Mouse (Mus musculus): ENCODE results near the gene Fcna. TPM values are rescaled to one million over a fixed set of nuclear protein-coding genes. Genes with fewer than 3 reads are reported as not detected.

Gene Fcna
- polyA plus RNA-seq, 1 experiment from 2014 or later: 1.4 TPM

GRCm38 (mm10) chr2:25584856-25585255, 43.0 kb downstream of the Fcna start:
- Histone ChIP-seq H3K27ac (ENCODE audit: low read length) (no peak overlapping the region), H3K4me3 (ENCODE audit: low read depth, low read length) (no peak overlapping the region), H3K27me3 (ENCODE audit: control insufficient read depth, insufficient read depth, low read length) (peaks cover 8% of the 10 kb centered on the region), H3K4me1 (ENCODE audit: control insufficient read depth, insufficient read depth, low read length) (peaks cover 8% of the 10 kb centered on the region), H3K36me3 (ENCODE audit: control insufficient read depth, insufficient read depth, low read length) (peaks cover 53% of the 10 kb centered on the region), H3K4me2 (replicated peaks; ENCODE audit: low read depth, low read length) (no peak overlapping the region), H3K9ac (replicated peaks; ENCODE audit: low read depth, low read length) (no peak overlapping the region), H3K9me3 (ENCODE audit: control insufficient read depth, low read depth, low read length) (no peaks in the 10 kb centered on the region)
- ATAC-seq (ENCODE audit: insufficient number of reproducible peaks, insufficient read depth, low FRiP score, low read depth): no peak
- 86% methylated on average over 4 of the region's 4 CpGs for WGBS

- Histone ChIP-seq H3K9ac (replicated peaks; ENCODE audit: low read depth, low read length) (no peak overlapping the region), H3K4me1 (ENCODE audit: control insufficient read depth, insufficient read depth, low read length) (peaks cover 14% of the 10 kb centered on the region), H3K27ac (ENCODE audit: low read length) (no peak overlapping the region), H3K36me3 (ENCODE audit: control insufficient read depth, insufficient read depth, low read length) (peaks cover 48% of the 10 kb centered on the region), H3K27me3 (ENCODE audit: control insufficient read depth, insufficient read depth, low read length) (peaks cover 15% of the 10 kb centered on the region), H3K9me3 (ENCODE audit: control insufficient read depth, low read depth, low read length) (no peaks in the 10 kb centered on the region), H3K4me3 (ENCODE audit: low read depth, low read length) (no peak overlapping the region), H3K4me2 (replicated peaks; ENCODE audit: low read depth, low read length) (no peak overlapping the region)
- ATAC-seq (ENCODE audit: insufficient number of reproducible peaks, insufficient read depth, low FRiP score, low read depth): no peak
- 91% methylated on average over 3 of the region's 3 CpGs for WGBS
These were observed 43.7 kb downstream of the Fcna start for GRCm38 (mm10) chr2:25584152-25584551.

- Histone ChIP-seq H3K36me3 (ENCODE audit: control insufficient read depth, insufficient read depth, low read length) (peaks cover 46% of the 10 kb centered on the region), H3K27ac (ENCODE audit: low read length) (no peak overlapping the region), H3K27me3 (ENCODE audit: control insufficient read depth, insufficient read depth, low read length) (peaks cover 19% of the 10 kb centered on the region), H3K4me2 (replicated peaks; ENCODE audit: low read depth, low read length) (no peak overlapping the region), H3K9me3 (ENCODE audit: control insufficient read depth, low read depth, low read length) (no peaks in the 10 kb centered on the region), H3K9ac (replicated peaks; ENCODE audit: low read depth, low read length) (no peak overlapping the region), H3K4me3 (ENCODE audit: low read depth, low read length) (no peak overlapping the region), H3K4me1 (ENCODE audit: control insufficient read depth, insufficient read depth, low read length) (peaks cover 16% of the 10 kb centered on the region)
- ATAC-seq (ENCODE audit: insufficient number of reproducible peaks, insufficient read depth, low FRiP score, low read depth): no peak
- WGBS: 58% methylated on average over 4 of the region's 4 CpGs
These were observed 44.3 kb downstream of the Fcna start for GRCm38 (mm10) chr2:25583571-25583970.

- H3K4me3 ChIP-seq (ENCODE audit: low read depth, low read length): no peak overlapping the region
These were observed 44.7 kb downstream of the Fcna start for GRCm38 (mm10) chr2:25583120-25583481.

GRCm38 (mm10) chr2:25582466-25583119, 45.2 kb downstream of the Fcna start:
- no peak overlapping the region for H3K27ac ChIP-seq (ENCODE audit: low read length)
- H3K27me3 ChIP-seq (ENCODE audit: control insufficient read depth, insufficient read depth, low read length): peaks cover 24% of the 10 kb centered on the region
- WGBS: 40% methylated on average over 12 of the region's 12 CpGs
- peaks cover 24% of the 10 kb centered on the region for H3K4me1 ChIP-seq (ENCODE audit: control insufficient read depth, insufficient read depth, low read length)
- no peak for ATAC-seq (ENCODE audit: insufficient number of reproducible peaks, insufficient read depth, low FRiP score, low read depth)
- peaks cover 41% of the 10 kb centered on the region for H3K36me3 ChIP-seq (ENCODE audit: control insufficient read depth, insufficient read depth, low read length)
- no peak overlapping the region for H3K4me2 ChIP-seq (replicated peaks; ENCODE audit: low read depth, low read length)
- no peak overlapping the region for H3K4me3 ChIP-seq (ENCODE audit: low read depth, low read length)
- no peak overlapping the region for H3K9ac ChIP-seq (replicated peaks; ENCODE audit: low read depth, low read length)
- no peaks in the 10 kb centered on the region for H3K9me3 ChIP-seq (ENCODE audit: control insufficient read depth, low read depth, low read length)

More at GRCm38 (mm10) chr2:25583120-25583481, 44.7 kb downstream of the Fcna start:
- no peak overlapping the region for H3K9ac ChIP-seq (replicated peaks; ENCODE audit: low read depth, low read length)
- no peak overlapping the region for H3K27ac ChIP-seq (ENCODE audit: low read length)
- no peak for ATAC-seq (ENCODE audit: insufficient number of reproducible peaks, insufficient read depth, low FRiP score, low read depth)
- 76% methylated on average over 6 of the region's 6 CpGs for WGBS
- peaks cover 21% of the 10 kb centered on the region for H3K27me3 ChIP-seq (ENCODE audit: control insufficient read depth, insufficient read depth, low read length)
- no peaks in the 10 kb centered on the region for H3K9me3 ChIP-seq (ENCODE audit: control insufficient read depth, low read depth, low read length)
- no peak overlapping the region for H3K4me2 ChIP-seq (replicated peaks; ENCODE audit: low read depth, low read length)
- H3K36me3 ChIP-seq (ENCODE audit: control insufficient read depth, insufficient read depth, low read length): peaks cover 42% of the 10 kb centered on the region
- peaks cover 21% of the 10 kb centered on the region for H3K4me1 ChIP-seq (ENCODE audit: control insufficient read depth, insufficient read depth, low read length)

- Histone ChIP-seq H3K27me3 (ENCODE audit: control insufficient read depth, insufficient read depth, low read length) (peaks cover 29% of the 10 kb centered on the region), H3K4me2 (replicated peaks; ENCODE audit: low read depth, low read length) (peak overlapping the region; percentile 54; the same call in 1 of the 2 replicates), H3K9me3 (ENCODE audit: control insufficient read depth, low read depth, low read length) (no peaks in the 10 kb centered on the region), H3K4me1 (ENCODE audit: control insufficient read depth, insufficient read depth, low read length) (peaks cover 31% of the 10 kb centered on the region), H3K36me3 (ENCODE audit: control insufficient read depth, insufficient read depth, low read length) (peaks cover 35% of the 10 kb centered on the region), H3K9ac (replicated peaks; ENCODE audit: low read depth, low read length) (no peak overlapping the region), H3K27ac (ENCODE audit: low read length) (no peak overlapping the region), H3K4me3 (ENCODE audit: low read depth, low read length) (no peak overlapping the region)
- peak; percentile 12; the same call in 1 of the 2 replicates for ATAC-seq (ENCODE audit: insufficient number of reproducible peaks, insufficient read depth, low FRiP score, low read depth)
- 25% methylated on average over 6 of the region's 6 CpGs for WGBS
These were observed 45.9 kb downstream of the Fcna start for GRCm38 (mm10) chr2:25581901-25582301.

GRCm38 (mm10) chr2:25581294-25581864, 46.5 kb downstream of the Fcna start, which contains the start of gene Ajm1:
Ajm1 (minus strand) TSS chr2:25581757.
- Histone ChIP-seq H3K27me3 (ENCODE audit: control insufficient read depth, insufficient read depth, low read length) (peaks cover 35% of the 10 kb centered on the region), H3K36me3 (ENCODE audit: control insufficient read depth, insufficient read depth, low read length) (peaks cover 31% of the 10 kb centered on the region), H3K9ac (replicated peaks; ENCODE audit: low read depth, low read length) (0 out of 2 replicates have a peak within 1 kb of the TSS, but pooled peaks have one; percentile 2), H3K4me1 (ENCODE audit: control insufficient read depth, insufficient read depth, low read length) (peaks cover 36% of the 10 kb centered on the region), H3K4me3 (ENCODE audit: low read depth, low read length) (peak within 1 kb of the TSS; percentile 25), H3K4me2 (replicated peaks; ENCODE audit: low read depth, low read length) (peak within 1 kb of the TSS; percentile 54), H3K27ac (ENCODE audit: low read length) (no peak within 1 kb of the TSS; the same call in 1 of the 2 replicates), H3K9me3 (ENCODE audit: control insufficient read depth, low read depth, low read length) (no peaks in the 10 kb centered on the region)
- WGBS: 5% methylated on average over 19 of the region's 19 CpGs
- peak; percentile 53 for ATAC-seq (ENCODE audit: insufficient number of reproducible peaks, insufficient read depth, low FRiP score, low read depth)

GRCm38 (mm10) chr2:25580621-25581101, 47.2 kb downstream of the Fcna start:
- WGBS: 45% methylated on average over 6 of the region's 6 CpGs
- Histone ChIP-seq H3K4me2 (replicated peaks; ENCODE audit: low read depth, low read length) (no peak overlapping the region), H3K4me3 (ENCODE audit: low read depth, low read length) (no peak overlapping the region), H3K4me1 (ENCODE audit: control insufficient read depth, insufficient read depth, low read length) (peaks cover 40% of the 10 kb centered on the region), H3K9ac (replicated peaks; ENCODE audit: low read depth, low read length) (no peak overlapping the region), H3K27me3 (ENCODE audit: control insufficient read depth, insufficient read depth, low read length) (peaks cover 37% of the 10 kb centered on the region), H3K9me3 (ENCODE audit: control insufficient read depth, low read depth, low read length) (no peaks in the 10 kb centered on the region), H3K36me3 (ENCODE audit: control insufficient read depth, insufficient read depth, low read length) (peaks cover 28% of the 10 kb centered on the region), H3K27ac (ENCODE audit: low read length) (no peak overlapping the region)
- ATAC-seq (ENCODE audit: insufficient number of reproducible peaks, insufficient read depth, low FRiP score, low read depth): no peak
